Mouse (Mus musculus) lung, postnatal 0 days (tissue): Measurements from ENCODE around the gene Sbk3.

ENCODE experiments used
- CTCF ChIP-seq: IDR thresholded peaks from 2 replicates; pipeline ENCODE4 v1.5.1; 2016; ENCODE audit warnings: antibody characterized with exemption, mild to moderate bottlenecking
- EP300 ChIP-seq: IDR thresholded peaks from 2 replicates; pipeline ENCODE4 v1.6.1; 2016; ENCODE audit warnings: antibody characterized with exemption, mild to moderate bottlenecking, control low read depth

GRCm38 (mm10) chr7:4927711-4928110, 43.3 kb downstream of the Sbk3 start:
- no peak for TF ChIP-seq CTCF
- TF ChIP-seq EP300, result no peak
